In the genomic region with DNA sequence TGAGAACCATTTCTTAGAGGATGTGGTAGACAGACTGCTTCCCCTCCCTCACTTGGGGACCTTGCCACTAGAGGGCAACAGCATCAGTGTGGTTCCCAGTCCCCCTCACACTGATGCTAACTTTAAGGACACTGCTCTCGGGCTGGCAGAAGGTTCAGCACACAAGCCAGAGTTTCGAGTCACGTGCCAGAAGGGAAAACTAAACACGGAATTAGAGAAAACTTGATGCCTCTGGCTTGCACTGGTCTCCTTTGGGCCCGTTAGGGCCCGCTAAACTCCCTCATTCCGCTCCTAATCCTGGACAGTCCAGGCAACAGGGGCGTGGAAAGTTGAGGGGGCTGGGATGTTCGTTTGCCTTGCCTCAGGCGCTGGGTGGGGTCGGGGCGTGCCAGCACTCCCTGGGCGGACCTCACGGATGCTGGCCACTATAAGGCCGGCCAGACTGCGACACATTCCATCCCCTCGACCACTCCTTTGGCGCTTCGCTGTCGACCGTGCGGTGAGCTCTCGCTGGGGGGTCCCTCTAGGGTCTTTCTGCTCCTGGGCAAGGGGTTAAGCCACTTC, we compare ENCODE assay signal across 8 mouse cellular contexts. TPM values are rescaled to one million over a fixed set of nuclear protein-coding genes. Genes with fewer than 3 reads are reported as not detected.
DNase-seq lines count a peak whose midpoint lies in the region; ATAC-seq and TF ChIP-seq lines count a peak whose summit lies in the region.

A gene (plus strand): TSS at position 155 of the 564 bp plus-strand sequence.

- peak; percentile 49; the same call in 1 of the 2 replicates for ATAC-seq in embryonic facial prominence, embryonic 12.5 days (ENCODE audit: insufficient number of reproducible peaks, insufficient read depth, low FRiP score, low TSS enrichment)
- ATAC-seq in monocyte, adult 5-6 weeks (replicated peaks; ENCODE audit: insufficient number of reproducible peaks, low FRiP score, low TSS enrichment, poor library complexity, severe bottlenecking), result peak; percentile 72

- no peaks in the 10 kb centered on the region for H3K79me2 ChIP-seq in liver, adult 2 months (ENCODE audit: control insufficient read depth, insufficient read depth, low read length)

- no peaks in the 10 kb centered on the region for H3K36me3 ChIP-seq in embryonic facial prominence, embryonic 12.5 days
- no peaks in the 10 kb centered on the region for H3K36me3 ChIP-seq in heart, embryonic 10.5 days
- H3K36me3 ChIP-seq in liver, adult 2 months (ENCODE audit: control insufficient read depth, insufficient read depth, low read length), result no peaks in the 10 kb centered on the region

- WGBS in embryonic facial prominence, embryonic 12.5 days, result under 1% methylated on average over 23 of the region's 23 CpGs
- under 1% methylated on average over 23 of the region's 23 CpGs for WGBS in heart, embryonic 10.5 days
- 3% methylated on average over 23 of the region's 23 CpGs for whole genome bisulfite sequencing in liver, adult 2 months

- peaks cover 23% of the 10 kb centered on the region; the same call in 1 of the 2 replicates for H3K4me1 ChIP-seq in embryonic facial prominence, embryonic 12.5 days
- H3K4me1 ChIP-seq in heart, embryonic 10.5 days, result peaks cover 15% of the 10 kb centered on the region
- no peaks in the 10 kb centered on the region for H3K4me1 ChIP-seq in liver, adult 2 months (ENCODE audit: control insufficient read depth, insufficient read depth, low read length)

- H3K27ac ChIP-seq in embryonic facial prominence, embryonic 12.5 days, result no peak within 1 kb of the TSS
- peak within 1 kb of the TSS; percentile 30; the same call in 1 of the 2 replicates for H3K27ac ChIP-seq in heart, embryonic 10.5 days
- no peak within 1 kb of the TSS for H3K27ac ChIP-seq in liver, adult 2 months (replicated peaks; ENCODE audit: insufficient read depth, low read depth, low read length)

- peak within 1 kb of the TSS; percentile 31 for H3K9ac ChIP-seq in embryonic facial prominence, embryonic 12.5 days
- no peak within 1 kb of the TSS for H3K9ac ChIP-seq in liver, adult 2 months (ENCODE audit: low read depth, low read length)

- peaks cover 2% of the 10 kb centered on the region; the same call in 1 of the 2 replicates for H3K27me3 ChIP-seq in embryonic facial prominence, embryonic 12.5 days
- peaks cover 16% of the 10 kb centered on the region; the same call in 1 of the 2 replicates for H3K27me3 ChIP-seq in heart, embryonic 10.5 days (ENCODE audit: insufficient read depth, poor library complexity, severe bottlenecking)
- H3K27me3 ChIP-seq in liver, adult 2 months (ENCODE audit: control insufficient read depth, insufficient read depth, low read length), result no peaks in the 10 kb centered on the region

- TF ChIP-seq POLR2A in liver, adult 2 months (IDR thresholded peaks at IDR 0.05; ENCODE audit: extremely low read depth, insufficient read depth, low read length), result no peak

- peak; percentile 48 for DNase-seq in right cerebral cortex, adult 18-20 months
- no peak for DNase-seq in right cerebral cortex, postnatal 25 days
- DNase-seq in heart, embryonic 10.5 days (ENCODE audit: low spot score), result no peak
- DNase-seq in kidney, adult 9 months, result peak; percentile 61
- no peak for DNase-seq in liver, adult 2 months (ENCODE audit: extremely low read depth, low read depth, low spot score)
- peak; percentile 75 for DNase-seq in testis, postnatal 10 days (ENCODE audit: low spot score)

- H3K9me3 ChIP-seq in embryonic facial prominence, embryonic 12.5 days, result no peaks in the 10 kb centered on the region
- H3K9me3 ChIP-seq in heart, embryonic 10.5 days, result no peaks in the 10 kb centered on the region

- TF ChIP-seq CTCF in liver, adult 2 months (IDR thresholded peaks at IDR 0.05; ENCODE audit: low read depth, low read length), result peak; percentile 65

- H3K4me3 ChIP-seq in embryonic facial prominence, embryonic 12.5 days, result peak within 1 kb of the TSS; percentile 31
- peak within 1 kb of the TSS; percentile 54 for H3K4me3 ChIP-seq in heart, embryonic 10.5 days
- H3K4me3 ChIP-seq in liver, adult 2 months (ENCODE audit: insufficient read depth, low read depth, low read length), result peak within 1 kb of the TSS; percentile 36

- H3K4me2 ChIP-seq in embryonic facial prominence, embryonic 12.5 days (replicated peaks), result peak within 1 kb of the TSS; percentile 60

RNA-seq across cellular contexts. Expression of the gene that starts here (rescaled TPM):
- 37.8 and 42.0 TPM in 2 replicates for polyA plus RNA-seq in embryonic facial prominence, embryonic 12.5 days (2016; fragmentation: Nextera tagmentation; extraction: Ambion mirVana)
- 27.3 and 28.9 TPM in 2 replicates for polyA plus RNA-seq in heart, embryonic 10.5 days (2016; fragmentation: Nextera tagmentation; extraction: Ambion mirVana)
- total RNA-seq in liver, adult 2 months (2014; rRNA removed), result 2.4 and 3.6 TPM in 2 replicates
- 4.7 and 8.1 TPM in 2 replicates for polyA plus RNA-seq in liver, adult 2 months (2012; rRNA removed)
- 318 to 564 TPM (median 521 TPM) in 3 replicates for total RNA-seq in monocyte, adult 5-6 weeks (2017)

Comparison
In these comparisons a context has a peak if more than half of its experiments do, and no peak if none do; other contexts are left out.
1. RNA of the gene that starts here (total RNA-seq): 318 to 564 TPM in monocyte, adult 5-6 weeks; 2.4 to 3.6 TPM in liver, adult 2 months; every median in the first group is over 10 times any median in the second.
2. DNase-seq: peak in right cerebral cortex, adult 18-20 months (single experiment), kidney, adult 9 months (single experiment) and testis, postnatal 10 days (single experiment); none in right cerebral cortex, postnatal 25 days (single experiment), heart, embryonic 10.5 days (single experiment) and liver, adult 2 months (single experiment).
3. Peak in every context shown above with its lines, with median percentiles within 50 percentile points of each other: H3K4me3 ChIP-seq.